Mouse (Mus musculus) gastrocnemius, adult 2 months (tissue): ENCODE measurements around the gene Nav3. TPM values are rescaled to one million over a fixed set of nuclear protein-coding genes. Genes with fewer than 3 reads are reported as not detected.

Experiments used
- DNase-seq: peaks from one replicate; pipeline ENCODE4 v3.0.0; 2022
- H3K27ac ChIP-seq: fragments of 200-600 bp; 2 replicates; pipeline ENCODE4 v1.8.1; 2022; ENCODE audit warnings: mild to moderate bottlenecking
- H3K4me3 ChIP-seq: fragments of 200-600 bp; 2 replicates; pipeline ENCODE4 v1.8.1; 2022; ENCODE audit warnings: mild to moderate bottlenecking, moderate library complexity
- CTCF ChIP-seq: fragments of 200-600 bp; IDR thresholded peaks from 2 replicates; pipeline ENCODE4 v1.8.1; 2022; ENCODE audit warnings: antibody characterized with exemption, mild to moderate bottlenecking, moderate library complexity
- intact Hi-C: fragments of 180-260 bp; cut with DNase I; formaldehyde crosslinking; loops from one replicate; pipeline ENCODE4 v1.15.1; 2025
- total RNA-seq, 2 experiments: library from RNA; stranded (reverse); gene quantifications; 2 replicates each; pipeline ENCODE4 v1.2.3; 2021

Nav3 gene
- total RNA-seq, 2 experiments from 2014 or later, result 1.5 to 2.1 TPM

DNA sequence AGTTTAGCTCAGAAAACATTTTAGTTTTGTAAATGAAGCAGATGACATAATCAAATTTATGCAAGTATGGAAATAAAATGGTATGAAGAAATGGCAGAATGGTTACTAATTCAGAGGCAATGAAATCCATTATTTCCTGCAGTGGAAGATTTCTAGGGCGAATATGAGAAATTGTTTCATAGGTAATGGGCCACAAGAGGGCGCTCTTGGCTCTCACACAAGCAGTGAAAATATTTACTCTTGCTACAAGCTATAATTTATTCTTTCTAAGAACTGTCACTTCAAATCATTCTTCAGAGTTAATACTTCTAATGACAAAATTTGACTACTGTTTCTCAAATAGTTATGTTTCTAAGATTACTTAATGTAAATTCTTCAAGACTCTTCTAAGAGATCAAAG, 690.4 kb downstream of the Nav3 start:
- Histone ChIP-seq H3K27ac (no peak overlapping the region), H3K4me3 (no peak overlapping the region)
- TF ChIP-seq CTCF, result peak; percentile 83
- intact Hi-C loops, result loop anchor here (1.0 kb wide), 1 partner anchor 96 kb away; no protein-coding TSS in a partner anchor
- peak; percentile 49 for DNase-seq

DNA sequence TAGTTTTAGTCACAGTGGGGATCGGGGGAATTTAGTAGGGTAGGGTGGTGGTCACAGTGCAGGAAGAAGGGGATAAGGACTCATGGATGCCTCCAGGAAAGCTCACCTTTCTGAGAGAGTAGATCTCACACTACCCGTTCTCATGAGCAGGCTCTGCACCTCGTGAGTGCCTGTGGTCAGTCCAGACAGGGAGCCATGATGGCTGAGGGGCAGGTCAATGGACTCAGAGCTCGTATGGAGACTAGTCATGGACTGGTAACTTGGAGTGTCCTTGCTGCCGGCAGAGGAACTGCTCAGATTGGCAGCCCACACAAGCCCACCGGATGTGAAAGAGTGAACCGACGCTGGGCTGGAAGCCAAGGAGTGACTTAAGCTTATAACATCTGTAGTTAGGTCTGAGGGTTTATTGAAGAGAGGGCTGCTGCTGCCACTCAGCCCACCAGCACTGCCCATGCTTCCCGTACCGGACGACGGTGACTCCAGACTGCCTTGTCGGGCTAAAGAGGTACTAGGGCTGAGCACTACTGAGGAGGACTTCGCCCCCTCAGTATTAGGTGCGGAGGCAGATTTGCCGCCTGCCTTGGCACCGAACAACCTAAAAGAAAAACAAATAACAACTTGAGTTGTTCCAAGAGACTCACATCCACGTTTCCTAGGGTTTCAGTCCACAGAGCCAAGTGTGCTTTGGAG, 691.4 kb downstream of the Nav3 start:
- Histone ChIP-seq H3K4me3 (no peak overlapping the region), H3K27ac (no peak overlapping the region)
- no peak for TF ChIP-seq CTCF
- intact Hi-C loops, result loop anchor here (1.0 kb wide), 1 partner anchor 97 kb away; no protein-coding TSS in a partner anchor
- DNase-seq, result no peak

GRCm38 (mm10) chr10:109758921-109759600, 696.9 kb downstream of the Nav3 start:
- no peak for DNase-seq
- Histone ChIP-seq H3K27ac (no peak overlapping the region), H3K4me3 (no peak overlapping the region)
- intact Hi-C loops, result no loop called here
- no peak for TF ChIP-seq CTCF

- intact Hi-C loops, result no loop called here
- no peak overlapping the region for H3K27ac ChIP-seq
- no peak overlapping the region for H3K4me3 ChIP-seq
- DNase-seq, result no peak
- TF ChIP-seq CTCF, result peak; percentile 39; the same call in 1 of the 2 replicates
These were observed 709.1 kb downstream of the Nav3 start for GRCm38 (mm10) chr10:109746901-109747300.

DNA sequence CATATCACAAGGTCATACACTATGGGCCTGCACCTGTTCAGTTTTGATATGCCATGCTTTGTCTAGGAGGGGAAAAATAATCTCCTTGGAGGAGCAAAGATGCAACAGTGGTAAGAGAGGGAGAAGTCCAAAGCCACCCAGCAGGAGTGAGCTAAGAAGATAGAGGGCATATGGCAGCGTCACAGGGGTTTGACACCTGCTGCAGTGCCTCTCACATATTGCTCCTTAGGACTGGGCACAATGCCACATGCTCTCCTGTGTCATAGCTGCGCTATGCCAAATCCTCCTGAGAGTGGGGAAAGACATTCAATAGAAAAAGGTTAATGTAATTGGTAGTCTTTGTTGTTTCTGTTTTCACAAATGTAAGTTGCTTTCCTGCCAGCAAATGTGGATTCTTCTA, 714.3 kb downstream of the Nav3 start:
- intact Hi-C loops, result no loop called here
- Histone ChIP-seq H3K27ac (no peak overlapping the region), H3K4me3 (no peak overlapping the region)
- TF ChIP-seq CTCF, result no peak
- DNase-seq, result no peak

- no peak for DNase-seq
- Histone ChIP-seq H3K4me3 (no peak overlapping the region), H3K27ac (no peak overlapping the region)
- TF ChIP-seq CTCF, result no peak
- intact Hi-C loops, result no loop called here
These were observed 715.7 kb downstream of the Nav3 start for GRCm38 (mm10) chr10:109740326-109740725.

DNA sequence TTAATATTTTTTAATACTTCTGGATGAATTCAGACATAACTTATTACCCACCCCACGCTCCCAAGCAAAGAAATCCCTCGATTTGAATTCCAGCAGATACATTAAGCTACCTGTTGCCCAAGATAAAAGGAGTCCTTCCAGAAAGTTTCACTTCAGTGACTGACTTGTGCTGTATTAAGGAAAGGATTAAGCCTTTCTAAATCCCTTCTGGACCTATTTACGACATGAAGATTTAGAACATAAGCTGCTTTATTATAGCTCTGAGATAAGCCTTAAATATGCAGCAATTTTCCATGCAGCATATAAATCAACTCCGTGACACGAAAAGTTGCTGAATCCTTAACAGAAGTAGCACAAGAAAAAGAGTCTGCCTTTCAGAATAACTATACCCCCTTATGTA, 732.4 kb downstream of the Nav3 start:
- H3K4me3 ChIP-seq, result no peak overlapping the region
- intact Hi-C loops, result no loop called here
- no peak for TF ChIP-seq CTCF

GRCm38 (mm10) chr10:109718808-109719207, 737.2 kb downstream of the Nav3 start:
- intact Hi-C loops, result no loop called here
- Histone ChIP-seq H3K4me3 (no peak overlapping the region), H3K27ac (no peak overlapping the region)
- no peak for DNase-seq
- TF ChIP-seq CTCF, result no peak

More for the DNA sequence above, 732.4 kb downstream of the Nav3 start:
- H3K27ac ChIP-seq, result no peak overlapping the region
- no peak for DNase-seq

DNA sequence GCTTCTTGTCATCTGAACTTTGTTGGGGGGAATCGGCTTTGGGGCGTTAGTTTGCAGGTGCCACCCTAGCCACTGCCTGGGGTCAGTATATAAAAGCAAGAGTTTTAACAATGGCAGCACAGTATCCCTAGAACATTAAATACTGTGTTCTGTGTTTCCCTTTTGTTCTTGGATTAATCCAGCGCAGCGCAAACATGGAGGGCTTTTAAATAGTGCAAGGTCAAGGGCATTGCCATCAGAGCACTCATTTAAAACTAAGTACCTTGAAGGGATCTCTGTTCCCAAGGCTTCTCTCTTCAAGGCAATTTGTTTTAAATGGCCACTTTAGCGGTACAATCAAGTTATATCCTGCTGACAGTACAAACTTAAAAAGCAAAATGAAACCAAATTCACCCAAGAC, 737.6 kb downstream of the Nav3 start:
- no peak for TF ChIP-seq CTCF
- intact Hi-C loops, result no loop called here
- no peak overlapping the region for H3K4me3 ChIP-seq
- no peak overlapping the region for H3K27ac ChIP-seq
- no peak for DNase-seq

- Histone ChIP-seq H3K4me3 (no peak overlapping the region), H3K27ac (no peak overlapping the region)
- intact Hi-C loops, result no loop called here
- peak; percentile 28; the same call in 1 of the 2 replicates for TF ChIP-seq CTCF
- DNase-seq, result no peak
These were observed 743.0 kb downstream of the Nav3 start for GRCm38 (mm10) chr10:109713001-109713400.

- intact Hi-C loops, result no loop called here
- no peak for TF ChIP-seq CTCF
- DNase-seq, result no peak
- no peak overlapping the region for H3K4me3 ChIP-seq
- H3K27ac ChIP-seq, result no peak overlapping the region
These were observed 756.2 kb downstream of the Nav3 start for GRCm38 (mm10) chr10:109699771-109700335.

- DNase-seq, result no peak
- no peak overlapping the region for H3K4me3 ChIP-seq
- no peak overlapping the region for H3K27ac ChIP-seq
- intact Hi-C loops, result no loop called here
- no peak for TF ChIP-seq CTCF
These were observed 765.4 kb downstream of the Nav3 start for GRCm38 (mm10) chr10:109690564-109690963.
